Mouse (Mus musculus) megakaryocyte, adult 5-6 weeks (primary cell): ENCODE results near the gene Mfsd12. TPM values are rescaled to one million over a fixed set of nuclear protein-coding genes. Genes with fewer than 3 reads are reported as not detected.
A peak's percentile ranks its signal among the peaks of the same experiment; 100 is the strongest.

Source experiments
- ATAC-seq: 2 replicates; pipeline ENCODE4 v1.8.0; 2016; ENCODE audit warnings: mild to moderate bottlenecking, inconsistent platforms; ENCODE audit not compliant: poor library complexity, severe bottlenecking
- total RNA-seq, 2 experiments: library from RNA; stranded (forward) in 1 of 2; stranded (reverse) in 1 of 2; fragments of 153-499, 151-499 nt in 1 of 2; fragments of 221-1000, 200-1000 nt in 1 of 2; gene quantifications; 2 replicates each; pipeline versions ENCODE4 v1.2.3 to v1.2.4; 2015 to 2017

Mfsd12 gene
- total RNA-seq, 2 experiments from 2014 or later = 4.1 to 7.4 TPM

DNA sequence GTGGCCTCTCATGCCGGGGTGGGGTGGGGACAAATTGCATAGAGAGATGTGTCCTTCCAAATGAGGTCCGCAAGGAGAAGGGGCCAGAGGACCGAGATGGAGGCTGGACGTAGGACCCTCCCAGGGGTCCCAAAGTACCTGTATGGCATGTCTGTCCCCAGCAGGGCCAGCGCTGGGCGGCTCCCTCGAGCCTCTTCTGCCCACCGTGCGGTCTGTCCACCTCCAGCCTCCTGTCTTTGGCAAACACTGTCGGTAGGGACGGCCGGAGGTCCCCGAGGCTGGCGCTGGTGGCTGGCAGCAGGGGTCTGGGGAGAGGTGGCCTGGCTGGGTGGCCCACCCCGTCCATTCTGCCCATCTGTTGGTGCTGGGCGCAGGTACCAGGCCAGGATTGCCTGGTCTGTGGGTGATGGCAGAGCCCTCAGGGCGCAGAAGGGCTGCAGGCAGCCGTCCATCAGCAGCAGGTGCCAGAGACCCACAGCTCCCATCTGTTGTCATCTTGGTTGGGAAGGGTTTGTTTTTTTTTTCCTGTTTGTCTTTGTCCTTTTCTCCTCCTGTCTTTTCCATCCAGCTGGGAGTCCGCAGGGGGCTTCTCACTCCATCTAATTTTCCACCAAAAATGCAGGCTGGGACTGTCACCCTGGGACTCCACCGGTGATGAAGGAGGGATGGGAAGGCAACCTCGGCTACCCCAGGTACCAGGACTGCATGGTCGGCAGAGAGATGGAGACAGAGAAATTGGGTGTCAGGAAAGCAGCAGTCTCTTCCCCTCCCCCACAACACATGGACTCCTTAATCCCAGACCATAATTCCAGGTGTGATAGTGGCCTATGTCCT is 43.3 kb downstream of the Mfsd12 start:
- ATAC-seq = no peak

- no peak for ATAC-seq
Measured at GRCm38 (mm10) chr10:81401205-81401520, 43.9 kb downstream of the Mfsd12 start.

GRCm38 (mm10) chr10:81401521-81402226 is 44.4 kb downstream of the Mfsd12 start:
- 0 out of 2 replicates have a peak, but pooled peaks have one; percentile 19 for ATAC-seq

DNA sequence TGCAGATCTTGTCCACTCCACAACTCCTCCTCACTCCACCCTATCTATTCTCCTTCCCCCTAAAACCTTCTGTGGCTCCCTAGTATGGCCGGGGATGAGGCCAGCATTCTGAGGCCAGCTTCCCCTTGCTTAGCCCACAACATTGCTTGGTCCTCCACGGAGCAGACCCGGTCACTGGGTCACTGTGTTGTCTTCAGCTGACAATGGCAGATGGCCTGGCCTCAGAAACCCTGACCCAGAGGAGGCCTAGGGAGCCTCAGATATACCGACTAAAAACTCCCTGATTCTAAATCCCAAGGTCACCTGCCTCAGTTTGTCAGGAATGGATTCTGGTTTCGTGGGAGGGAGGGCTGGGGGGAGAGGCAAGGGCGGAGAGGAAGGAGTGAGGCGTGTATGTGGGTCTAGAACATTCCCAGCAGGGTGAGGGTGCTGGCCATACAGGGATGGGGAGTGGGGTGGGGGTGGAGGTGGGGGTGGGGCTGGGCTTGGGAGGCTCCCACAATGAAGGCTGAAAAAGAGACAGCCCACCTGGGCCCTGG is 45.0 kb downstream of the Mfsd12 start:
- ATAC-seq = no peak

- no peak for ATAC-seq
Measured at GRCm38 (mm10) chr10:81403511-81403910, 46.2 kb downstream of the Mfsd12 start.

GRCm38 (mm10) chr10:81404082-81404481 is 46.8 kb downstream of the Mfsd12 start:
- no peak for ATAC-seq

GRCm38 (mm10) chr10:81404720-81405119 is 47.4 kb downstream of the Mfsd12 start:
- peak; percentile 60 for ATAC-seq

- ATAC-seq = peak; percentile 34
Measured at GRCm38 (mm10) chr10:81405588-81406201, 48.4 kb downstream of the Mfsd12 start.

GRCm38 (mm10) chr10:81406504-81407440 is 49.5 kb downstream of the Mfsd12 start:
- ATAC-seq = no peak

DNA sequence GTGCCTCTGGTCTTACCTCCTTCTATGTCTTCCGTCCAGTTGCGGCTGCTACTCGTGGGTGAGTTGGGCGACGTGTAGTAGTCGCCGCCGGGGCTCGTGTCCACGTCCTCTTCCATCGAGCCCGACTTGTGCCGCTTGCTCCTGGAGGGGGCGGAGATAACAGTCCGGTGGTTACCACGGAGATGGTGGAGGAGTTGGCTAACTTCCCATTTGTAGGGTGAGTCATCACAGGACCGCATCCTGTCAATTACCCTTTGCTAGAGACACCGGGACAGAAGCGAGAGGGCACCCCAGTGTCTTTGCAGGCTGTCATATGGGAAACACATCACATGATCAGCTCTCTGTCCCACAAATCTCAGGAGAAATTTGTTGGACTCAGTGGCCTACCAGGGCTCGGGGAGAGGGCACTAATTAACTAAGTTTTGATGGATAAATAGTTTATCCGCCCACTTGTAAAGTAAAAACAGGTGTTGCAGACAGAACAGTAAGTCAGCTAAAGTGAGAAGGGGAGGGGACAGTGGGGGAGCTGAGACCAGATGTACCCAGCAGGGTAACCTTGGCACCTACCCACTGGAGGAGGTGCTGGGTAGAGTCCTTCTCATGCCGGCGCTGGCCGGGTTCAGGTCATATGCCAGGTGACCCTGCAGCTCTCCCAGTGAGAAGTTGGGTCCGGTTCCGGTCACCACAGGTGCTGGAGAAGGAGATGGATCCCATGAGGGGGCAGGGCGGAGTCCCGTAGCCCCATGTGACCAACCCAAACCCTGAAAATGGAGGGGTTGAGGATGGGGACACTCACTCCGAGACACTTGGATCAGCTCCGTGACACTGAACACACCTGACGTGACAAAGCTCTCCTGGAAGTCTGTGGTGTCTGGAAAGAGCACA is 50.5 kb downstream of the Mfsd12 start:
- ATAC-seq = peak; percentile 75

- no peak for ATAC-seq
Measured at GRCm38 (mm10) chr10:81408424-81408729, 51.1 kb downstream of the Mfsd12 start.

- peak; percentile 60 for ATAC-seq
Measured at GRCm38 (mm10) chr10:81408871-81409291, 51.6 kb downstream of the Mfsd12 start.

DNA sequence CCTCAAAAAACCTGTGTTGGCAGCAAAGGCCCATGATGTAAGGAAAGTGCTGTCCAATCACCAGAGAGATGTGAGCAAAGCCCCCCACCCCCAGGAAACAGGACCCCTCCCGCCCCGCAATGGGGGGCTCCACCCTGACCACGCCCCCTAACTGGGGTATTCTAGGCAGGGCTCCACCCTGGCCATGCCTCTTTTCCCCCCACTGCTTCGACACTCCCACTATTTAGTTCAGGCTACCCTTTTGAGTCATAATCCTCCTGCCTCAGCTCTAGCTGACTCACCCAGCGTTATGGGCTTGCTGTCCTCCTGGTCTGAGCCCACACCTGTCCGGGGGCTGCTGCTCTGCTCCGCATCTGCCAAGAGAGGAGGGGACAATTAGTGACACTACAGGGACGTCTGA is 52.0 kb downstream of the Mfsd12 start:
- ATAC-seq = no peak

- ATAC-seq = no peak
Measured at GRCm38 (mm10) chr10:81410350-81410749, 53.1 kb downstream of the Mfsd12 start.

DNA sequence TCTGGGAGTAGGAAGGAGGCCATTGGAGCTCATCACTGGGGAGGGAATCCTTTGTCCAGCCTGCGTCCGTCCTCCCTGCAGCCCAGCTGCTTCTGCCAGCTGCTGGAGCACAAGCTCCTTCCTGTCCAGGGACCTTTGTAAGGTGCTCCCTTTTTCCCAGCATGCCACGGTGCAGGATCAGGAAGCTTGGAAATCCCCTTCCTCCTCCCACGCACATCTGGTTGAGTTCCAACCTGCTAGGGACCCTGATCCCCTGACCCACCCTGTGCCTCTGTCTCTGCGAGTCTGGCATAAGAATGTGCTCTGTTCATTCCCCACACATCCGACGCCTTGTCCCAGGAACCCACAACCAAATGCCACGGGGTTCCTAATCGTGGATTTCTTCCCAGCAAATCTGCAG is 53.7 kb downstream of the Mfsd12 start:
- no peak for ATAC-seq

DNA sequence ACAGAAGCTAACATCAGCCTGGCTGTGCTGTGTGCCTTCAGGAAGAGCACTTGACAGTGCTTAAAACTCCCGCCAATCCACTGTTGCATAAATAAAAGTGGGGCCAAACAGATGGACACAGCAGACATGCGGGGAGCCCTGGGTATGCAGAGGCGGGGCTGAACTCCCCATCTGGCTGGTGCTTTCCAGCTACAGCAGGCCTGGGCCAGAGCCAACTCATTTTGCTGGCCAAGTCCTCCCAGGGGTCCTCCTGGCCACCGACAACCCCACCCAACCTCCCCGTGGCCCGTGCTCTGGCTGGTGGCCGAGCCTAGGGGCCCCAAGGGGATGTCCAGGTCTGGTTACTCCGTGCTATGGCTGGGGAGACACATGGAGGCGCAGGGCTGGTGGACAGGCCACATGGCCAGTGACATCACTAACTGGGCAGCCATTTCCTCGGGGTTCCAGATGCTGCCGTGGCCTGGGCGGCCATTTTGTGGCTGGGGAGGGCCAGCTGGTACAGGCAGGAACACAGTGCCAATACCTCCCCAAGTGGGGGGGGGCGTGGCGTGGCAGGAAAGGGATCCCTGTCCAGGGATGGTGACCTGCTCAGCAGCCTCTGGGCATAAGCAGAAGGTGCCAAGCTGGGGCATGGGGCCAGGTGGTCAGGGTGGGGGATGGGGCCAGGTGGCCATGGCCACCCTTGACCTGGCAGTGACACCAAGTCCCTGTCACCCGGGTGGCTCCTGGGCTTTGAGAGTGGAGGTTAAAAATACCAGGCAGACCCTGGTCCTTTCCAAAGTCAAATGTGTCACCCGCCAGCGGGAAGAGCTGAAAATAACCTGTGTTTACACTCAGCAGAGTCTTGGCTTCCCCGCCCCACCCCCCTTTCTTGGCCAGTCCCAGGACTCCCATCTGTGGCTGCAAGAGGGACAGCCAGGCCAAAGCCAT is 54.4 kb downstream of the Mfsd12 start:
- no peak for ATAC-seq

DNA sequence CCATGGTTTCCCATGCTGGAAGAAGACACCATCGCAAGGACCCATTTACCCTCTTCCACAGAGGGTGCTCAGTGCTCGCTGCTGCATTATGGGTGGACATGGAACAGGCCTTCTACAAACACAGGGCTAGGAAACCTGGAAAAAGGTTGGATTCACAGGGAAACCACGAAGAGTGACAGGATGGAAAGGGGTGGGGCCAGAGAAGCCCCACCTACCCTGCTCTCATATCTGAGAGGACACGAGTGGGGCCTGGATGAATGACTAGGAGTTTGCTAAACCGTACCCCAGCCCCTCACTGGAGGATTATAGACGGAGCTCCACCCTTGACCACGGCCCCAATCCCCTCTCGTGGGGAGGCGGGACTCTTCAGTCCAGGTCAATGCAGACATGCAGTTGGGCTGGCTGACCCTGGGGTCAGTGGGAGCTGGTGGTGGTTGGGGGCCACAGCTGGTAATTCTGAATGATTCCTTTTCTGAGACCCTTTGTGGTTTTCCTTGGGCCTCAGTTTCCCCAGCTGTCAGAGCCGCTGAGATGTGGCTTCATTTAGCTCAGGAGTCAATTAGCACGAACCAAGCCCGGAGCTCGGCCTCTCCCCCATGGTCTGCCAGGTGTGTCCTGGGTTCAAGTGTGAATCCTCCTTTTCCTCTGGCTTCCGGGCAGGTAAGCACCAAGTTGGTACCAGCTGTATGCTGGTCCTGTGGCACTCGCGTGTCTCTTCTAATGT is 55.5 kb downstream of the Mfsd12 start:
- no peak for ATAC-seq
